Mouse (Mus musculus): ENCODE measurements around the gene Ces1b. TPM values are rescaled to one million over a fixed set of nuclear protein-coding genes. Genes with fewer than 3 reads are reported as not detected.

Gene Ces1b
- polyA plus RNA-seq, 1 experiment from 2014 or later = 0.13 TPM

GRCm38 (mm10) chr8:93048510-93049416, 31.1 kb downstream of the Ces1b start:
- no peaks in the 10 kb centered on the region for H3K4me1 ChIP-seq (replicated peaks; ENCODE audit: control insufficient read depth, insufficient read depth)

GRCm38 (mm10) chr8:93048092-93048491, 31.7 kb downstream of the Ces1b start, which contains the start of gene Ces1a:
Ces1a (minus strand) TSS chr8:93048192.
- Histone ChIP-seq H3K4me3 (ENCODE audit: low read depth, low read length) (no peak within 1 kb of the TSS), H3K4me2 (replicated peaks; ENCODE audit: low read depth) (no peak within 1 kb of the TSS), H3K4me1 (replicated peaks; ENCODE audit: control insufficient read depth, insufficient read depth) (no peaks in the 10 kb centered on the region), H3K27me3 (ENCODE audit: control insufficient read depth, insufficient read depth, low read length) (no peaks in the 10 kb centered on the region), H3K36me3 (ENCODE audit: control insufficient read depth, insufficient read depth, low read length) (no peaks in the 10 kb centered on the region), H3K9me3 (ENCODE audit: control insufficient read depth, low read length) (no peaks in the 10 kb centered on the region), H3K9ac (ENCODE audit: low read length) (no peak within 1 kb of the TSS), H3K27ac (replicated peaks) (no peak within 1 kb of the TSS)
- DNase-seq (ENCODE audit: low spot score) = no peak
- ATAC-seq (ENCODE audit: low FRiP score, low TSS enrichment) = no peak
- TF ChIP-seq EP300 (optimal IDR thresholded peaks at IDR 0.05) (no peak), CTCF (IDR thresholded peaks at IDR 0.05; ENCODE audit: low read depth) (no peak)
- WGBS = 84% methylated on average over 3 of the region's 3 CpGs

More at GRCm38 (mm10) chr8:93048510-93049416, 31.1 kb downstream of the Ces1b start:
- H3K9me3 ChIP-seq (ENCODE audit: control insufficient read depth, low read length) = no peaks in the 10 kb centered on the region
- no peaks in the 10 kb centered on the region for H3K36me3 ChIP-seq (ENCODE audit: control insufficient read depth, insufficient read depth, low read length)
- no peak overlapping the region for H3K4me2 ChIP-seq (replicated peaks; ENCODE audit: low read depth)
- TF ChIP-seq CTCF (IDR thresholded peaks at IDR 0.05; ENCODE audit: low read depth) (peak; percentile 54), EP300 (optimal IDR thresholded peaks at IDR 0.05) (no peak)
- H3K4me3 ChIP-seq (ENCODE audit: low read depth, low read length) = no peak overlapping the region
- no peak overlapping the region for H3K9ac ChIP-seq (ENCODE audit: low read length)
- ATAC-seq (ENCODE audit: low FRiP score, low TSS enrichment) (no peak), DNase-seq (ENCODE audit: low spot score) (no peak)
- H3K27me3 ChIP-seq (ENCODE audit: control insufficient read depth, insufficient read depth, low read length) = no peaks in the 10 kb centered on the region
- H3K27ac ChIP-seq (replicated peaks) = no peak overlapping the region
- WGBS = 41% methylated on average over 4 of the region's 4 CpGs

DNA sequence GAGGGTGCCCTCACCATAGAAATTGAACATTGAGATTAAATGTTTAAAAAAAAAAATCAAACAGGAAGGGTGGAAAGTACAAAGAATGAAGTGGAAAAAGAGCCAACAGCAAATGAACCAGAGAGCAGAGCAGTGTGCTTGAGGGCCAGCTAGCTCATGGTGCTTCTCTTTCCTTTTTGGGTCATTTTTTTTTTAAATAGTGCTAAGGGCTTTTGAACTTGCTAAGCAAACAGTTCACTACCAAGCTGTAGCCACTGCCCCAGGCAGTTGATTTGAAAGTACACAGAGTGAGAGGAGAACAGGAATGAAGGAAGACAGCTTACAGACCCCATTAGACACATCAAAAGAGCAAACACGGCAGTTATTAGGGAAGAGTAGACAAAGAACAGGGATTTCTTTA, 36.7 kb downstream of the Ces1b start:
- H3K4me1 ChIP-seq (replicated peaks; ENCODE audit: control insufficient read depth, insufficient read depth) = no peaks in the 10 kb centered on the region
- H3K27ac ChIP-seq (replicated peaks) = no peak overlapping the region
- ATAC-seq (ENCODE audit: low FRiP score, low TSS enrichment) = no peak
- TF ChIP-seq CTCF (IDR thresholded peaks at IDR 0.05; ENCODE audit: low read depth) = no peak
- TF ChIP-seq EP300 (optimal IDR thresholded peaks at IDR 0.05) = no peak
- no peaks in the 10 kb centered on the region for H3K27me3 ChIP-seq (ENCODE audit: control insufficient read depth, insufficient read depth, low read length)
- no peaks in the 10 kb centered on the region for H3K9me3 ChIP-seq (ENCODE audit: control insufficient read depth, low read length)
- H3K4me2 ChIP-seq (replicated peaks; ENCODE audit: low read depth) = no peak overlapping the region
- H3K9ac ChIP-seq (ENCODE audit: low read length) = no peak overlapping the region
- 23% methylated on average over 1 of the region's 1 CpGs for whole genome bisulfite sequencing
- no peaks in the 10 kb centered on the region for H3K36me3 ChIP-seq (ENCODE audit: control insufficient read depth, insufficient read depth, low read length)
- H3K4me3 ChIP-seq (ENCODE audit: low read depth, low read length) = no peak overlapping the region
- no peak for DNase-seq (ENCODE audit: low spot score)

DNA sequence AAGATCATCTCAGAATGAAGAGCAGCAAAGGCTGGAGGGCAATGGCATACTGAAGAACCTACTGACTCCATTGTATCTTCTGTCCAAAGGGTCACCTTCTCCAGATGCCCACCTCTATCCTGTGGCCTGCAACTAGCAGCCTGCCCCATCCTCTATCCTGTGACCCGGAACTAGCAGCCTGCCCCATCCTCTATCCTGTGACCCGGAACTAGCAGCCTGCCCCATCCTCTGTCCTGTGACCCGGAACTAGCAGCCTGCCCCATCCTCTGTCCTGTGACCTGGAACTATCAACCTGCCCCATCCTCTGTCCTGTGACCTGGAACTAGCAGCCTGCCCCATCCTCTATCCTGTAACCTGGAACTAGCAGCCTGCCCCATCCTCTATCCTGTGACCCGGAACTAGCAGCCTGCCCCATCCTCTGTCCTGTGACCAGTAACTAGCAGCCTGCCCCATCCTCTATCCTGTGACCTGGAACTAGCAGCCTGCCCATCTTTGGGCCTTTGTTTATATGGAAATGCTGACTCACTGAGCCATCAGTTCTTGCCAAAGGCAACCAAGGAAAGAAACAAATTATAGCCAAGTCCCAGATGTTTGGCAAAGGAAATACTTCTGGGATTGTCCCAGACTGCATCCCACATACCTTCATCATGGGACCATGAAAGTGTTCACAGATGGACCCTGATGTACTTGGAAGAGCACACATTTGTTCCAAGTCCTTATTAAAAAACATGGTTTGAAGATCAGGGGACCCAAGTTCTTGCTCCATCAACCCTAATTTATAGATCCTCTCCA, 38.8 kb downstream of the Ces1b start:
- H3K9me3 ChIP-seq (ENCODE audit: control insufficient read depth, low read length) = no peaks in the 10 kb centered on the region
- WGBS = 85% methylated on average over 4 of the region's 4 CpGs
- no peak overlapping the region for H3K4me3 ChIP-seq (ENCODE audit: low read depth, low read length)
- no peaks in the 10 kb centered on the region for H3K36me3 ChIP-seq (ENCODE audit: control insufficient read depth, insufficient read depth, low read length)
- no peak for ATAC-seq (ENCODE audit: low FRiP score, low TSS enrichment)
- TF ChIP-seq CTCF (IDR thresholded peaks at IDR 0.05; ENCODE audit: low read depth) (no peak), EP300 (optimal IDR thresholded peaks at IDR 0.05) (no peak)
- no peak for DNase-seq (ENCODE audit: low spot score)
- no peak overlapping the region for H3K4me2 ChIP-seq (replicated peaks; ENCODE audit: low read depth)
- H3K9ac ChIP-seq (ENCODE audit: low read length) = no peak overlapping the region
- H3K27ac ChIP-seq (replicated peaks) = no peak overlapping the region
- no peaks in the 10 kb centered on the region for H3K27me3 ChIP-seq (ENCODE audit: control insufficient read depth, insufficient read depth, low read length)
- H3K4me1 ChIP-seq (replicated peaks; ENCODE audit: control insufficient read depth, insufficient read depth) = no peaks in the 10 kb centered on the region

DNA sequence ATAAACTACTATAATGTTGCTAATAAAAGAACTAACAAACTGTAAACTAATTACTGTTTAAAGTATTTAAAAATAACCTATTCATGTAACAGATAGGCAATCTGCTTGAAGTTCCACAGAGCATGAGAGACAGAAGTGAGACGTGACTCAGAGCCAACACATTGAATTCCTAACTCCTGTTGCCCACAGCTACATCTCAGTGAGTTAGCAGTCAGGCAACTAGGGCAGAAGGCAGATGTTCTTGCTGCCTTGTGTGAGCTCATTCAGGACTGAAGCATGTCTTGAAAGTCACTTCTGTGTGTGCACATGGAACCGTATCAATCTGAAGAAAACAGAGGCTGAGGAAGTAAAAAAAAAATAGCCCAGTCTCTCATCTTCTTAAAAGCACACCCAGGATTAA, 39.6 kb downstream of the Ces1b start:
- no peak overlapping the region for H3K4me3 ChIP-seq (ENCODE audit: low read depth, low read length)
- H3K4me2 ChIP-seq (replicated peaks; ENCODE audit: low read depth) = no peak overlapping the region
- H3K9ac ChIP-seq (ENCODE audit: low read length) = no peak overlapping the region
- no peak for DNase-seq (ENCODE audit: low spot score)
- no peak for ATAC-seq (ENCODE audit: low FRiP score, low TSS enrichment)
- 64% methylated on average over 2 of the region's 2 CpGs for WGBS
- no peak overlapping the region for H3K27ac ChIP-seq (replicated peaks)
- H3K9me3 ChIP-seq (ENCODE audit: control insufficient read depth, low read length) = no peaks in the 10 kb centered on the region
- H3K4me1 ChIP-seq (replicated peaks; ENCODE audit: control insufficient read depth, insufficient read depth) = no peaks in the 10 kb centered on the region
- TF ChIP-seq EP300 (optimal IDR thresholded peaks at IDR 0.05) = no peak
- H3K27me3 ChIP-seq (ENCODE audit: control insufficient read depth, insufficient read depth, low read length) = no peaks in the 10 kb centered on the region
- no peaks in the 10 kb centered on the region for H3K36me3 ChIP-seq (ENCODE audit: control insufficient read depth, insufficient read depth, low read length)
